Mouse (Mus musculus) small intestine, adult 2 months (tissue): ENCODE measurements at regions not wholly inside any gene's neighbourhood (a gene's known extent, or its start where the extent isn't known, plus 50 kb on each side); places are given as distances from the start of the nearest gene placed in this dataset.

Experiments
- CTCF ChIP-seq: fragments of 200-500 bp; IDR thresholded peaks from 2 replicates; pipeline ENCODE4 v1.5.1; 2012; ENCODE audit warnings: low read depth, mild to moderate bottlenecking, control low read depth, inconsistent platforms, low read length, moderate library complexity, mixed read lengths; ENCODE audit not compliant: insufficient replicate concordance, insufficient read length; ENCODE audit errors: extremely low read depth
- POLR2A ChIP-seq: fragments of 200-500 bp; IDR thresholded peaks from 2 replicates; pipeline ENCODE4 v1.6.1; 2012; ENCODE audit warnings: low read depth, mild to moderate bottlenecking, control low read depth, inconsistent platforms, low read length, moderate library complexity

GRCm38 (mm10) chr1:185958276-185958675, 158.8 kb downstream of the Lyplal1 start:
- no peak for TF ChIP-seq POLR2A
- TF ChIP-seq CTCF: no peak
